Mouse (Mus musculus) neutrophil, adult 5-6 weeks (primary cell): ENCODE results near the gene C2cd4a. TPM values are rescaled to one million over a fixed set of nuclear protein-coding genes. Genes with fewer than 3 reads are reported as not detected.

Experiments used
- ATAC-seq: fragments of 151-379, 151-347 bp; 2 replicates; pipeline ENCODE4 v1.8.0; 2017; ENCODE audit warnings: mild to moderate bottlenecking, moderate TSS enrichment; ENCODE audit not compliant: insufficient number of reproducible peaks, poor library complexity, low FRiP score, severe bottlenecking; ENCODE audit errors: extremely low read depth
- total RNA-seq: library from RNA; stranded (forward); fragments of 200-1000 nt; gene quantifications from 2 replicates; pipeline ENCODE4 v1.2.3, GENCODE M21; 2017

C2cd4a gene
- total RNA-seq: not detected in 2 replicates

DNA sequence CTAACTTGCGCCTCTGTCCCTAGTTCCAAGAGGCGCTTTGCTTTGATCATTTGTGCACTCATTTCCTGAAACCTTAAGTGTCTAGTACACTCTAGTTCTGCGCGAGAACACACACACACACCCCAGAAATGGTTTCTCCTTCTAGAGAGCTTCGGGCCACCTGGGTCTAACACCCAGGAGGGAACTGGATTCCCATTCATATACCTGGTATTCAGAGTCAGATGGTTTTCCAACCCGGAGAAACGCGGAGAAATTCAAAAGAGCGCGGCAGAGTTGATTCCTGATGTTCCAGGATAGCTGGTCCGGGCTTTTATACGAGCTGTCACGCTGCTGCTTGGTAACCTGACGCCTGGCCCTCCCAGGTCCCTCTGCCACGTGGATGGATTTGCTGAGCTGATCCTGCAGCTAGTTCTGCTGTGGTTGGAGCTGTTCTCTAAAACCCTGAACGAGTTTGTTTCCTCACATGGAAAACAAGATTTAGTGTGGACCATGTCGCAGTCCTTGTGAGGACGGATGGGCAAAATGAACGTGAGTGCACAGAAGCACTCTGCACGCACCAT, at the start of gene C2cd4a:
Gene C2cd4a, minus strand, starts transcription at position 285 of the 560 bp plus-strand sequence.
- ATAC-seq: no peak

DNA sequence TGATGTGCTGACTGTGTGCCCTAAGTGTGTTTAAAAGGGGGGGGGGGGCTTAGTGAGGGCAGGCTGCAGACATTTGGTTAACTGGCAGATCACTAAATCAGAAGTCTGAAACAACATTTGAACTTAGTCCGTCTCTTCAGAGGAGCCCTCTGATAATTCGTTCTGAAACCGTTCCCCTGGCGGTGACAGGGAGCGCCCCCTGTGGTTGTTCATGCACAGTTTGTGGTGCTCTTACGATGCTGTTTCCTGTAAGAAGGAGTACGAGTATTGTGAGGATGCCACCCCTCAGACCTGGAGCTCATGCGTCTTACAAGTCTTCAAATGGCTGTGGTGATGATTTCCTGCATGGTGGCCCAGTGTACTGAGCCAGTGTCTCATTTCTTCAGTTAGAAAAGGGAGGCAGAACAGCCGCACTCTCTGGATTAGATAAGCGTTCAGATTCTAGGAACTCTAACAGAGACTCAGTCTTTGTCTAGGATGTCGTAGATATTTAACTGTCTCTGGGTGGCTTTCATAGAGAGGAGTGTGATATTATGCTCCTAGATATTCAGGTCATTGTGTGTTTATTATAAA, 46.2 kb upstream of the C2cd4a start:
- ATAC-seq: no peak

DNA sequence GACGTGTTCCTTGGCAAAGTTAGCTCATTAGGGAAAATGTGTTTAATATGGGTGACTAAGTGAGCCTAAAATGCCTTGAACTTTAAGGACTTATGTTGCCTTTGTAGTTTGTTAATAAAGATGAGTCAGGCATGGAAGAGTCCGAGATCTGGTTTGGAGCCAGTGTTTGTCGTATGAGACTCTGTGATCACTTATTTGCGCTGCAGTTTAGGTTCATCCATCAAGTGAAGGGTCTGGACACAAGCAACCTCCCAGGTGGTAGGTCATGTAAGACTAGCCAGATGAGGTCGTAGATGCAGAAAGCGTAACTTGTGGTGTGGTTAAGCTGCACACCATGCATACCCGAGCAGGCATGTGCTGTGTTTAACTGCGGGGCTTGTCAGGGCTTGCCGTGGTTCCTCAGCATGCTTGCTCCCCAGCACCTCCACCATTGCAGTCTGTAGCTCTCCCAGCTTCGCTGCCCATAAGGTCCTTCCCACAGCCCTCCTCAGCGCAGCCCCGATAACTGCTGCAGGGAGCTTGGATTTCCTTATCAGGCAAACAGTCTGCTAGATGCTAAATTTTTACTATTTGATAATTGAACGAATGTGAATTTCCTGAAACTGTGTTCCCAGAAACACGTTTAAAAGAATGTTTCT, 45.1 kb upstream of the C2cd4a start:
- ATAC-seq: no peak

DNA sequence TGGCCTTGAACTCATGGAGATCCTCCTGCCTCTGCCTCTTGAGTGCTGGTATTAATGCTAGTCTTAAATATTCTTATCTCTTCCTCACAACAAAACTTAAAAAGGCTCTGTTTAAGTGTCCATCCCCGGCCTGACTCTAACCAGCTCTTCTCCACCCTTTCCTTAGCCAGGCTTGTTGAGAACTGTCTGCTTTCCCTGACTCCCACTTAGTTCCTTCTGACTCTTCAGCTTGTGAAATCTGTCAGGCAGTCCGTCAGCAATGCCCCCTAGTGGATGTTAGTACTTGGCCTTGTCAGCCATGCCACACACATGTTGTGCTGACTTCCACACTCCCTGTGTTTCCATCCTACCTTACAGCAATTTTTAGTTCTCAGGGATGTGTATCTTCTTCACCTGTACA, 43.2 kb upstream of the C2cd4a start:
- no peak for ATAC-seq

DNA sequence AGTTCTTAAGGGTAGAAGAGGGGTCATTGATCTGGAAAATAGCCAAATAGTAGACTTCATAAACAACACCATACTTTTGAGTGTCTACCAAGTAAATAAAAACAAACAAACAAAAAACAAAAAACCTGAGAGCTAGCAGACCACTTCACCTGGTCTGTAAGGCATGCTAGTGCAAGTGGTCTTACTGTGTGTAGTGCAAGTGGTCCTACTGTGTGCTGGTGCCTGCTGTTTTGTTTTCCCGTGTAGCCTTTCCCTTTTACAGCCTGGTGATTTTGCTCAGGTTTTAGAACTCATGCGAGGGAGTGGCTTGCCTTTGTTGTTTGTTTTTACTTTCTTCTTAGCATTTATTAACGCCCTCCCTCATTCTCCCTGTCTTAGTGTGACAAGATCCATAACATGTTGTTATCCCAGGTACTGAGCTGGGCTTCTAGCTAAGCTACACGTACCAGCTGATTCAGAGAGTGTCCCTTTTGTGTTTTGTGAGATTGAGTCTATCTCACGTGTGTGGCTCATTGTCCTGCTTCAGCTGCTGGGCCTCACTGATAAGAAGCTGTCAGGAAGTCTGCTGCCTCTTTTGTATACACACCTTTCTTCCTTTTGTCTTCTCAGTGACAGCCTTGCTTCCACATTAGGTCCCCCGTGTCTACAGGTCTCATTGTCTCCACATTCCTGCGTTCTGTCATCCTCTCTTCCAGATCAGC, 42.5 kb upstream of the C2cd4a start:
- ATAC-seq: no peak

DNA sequence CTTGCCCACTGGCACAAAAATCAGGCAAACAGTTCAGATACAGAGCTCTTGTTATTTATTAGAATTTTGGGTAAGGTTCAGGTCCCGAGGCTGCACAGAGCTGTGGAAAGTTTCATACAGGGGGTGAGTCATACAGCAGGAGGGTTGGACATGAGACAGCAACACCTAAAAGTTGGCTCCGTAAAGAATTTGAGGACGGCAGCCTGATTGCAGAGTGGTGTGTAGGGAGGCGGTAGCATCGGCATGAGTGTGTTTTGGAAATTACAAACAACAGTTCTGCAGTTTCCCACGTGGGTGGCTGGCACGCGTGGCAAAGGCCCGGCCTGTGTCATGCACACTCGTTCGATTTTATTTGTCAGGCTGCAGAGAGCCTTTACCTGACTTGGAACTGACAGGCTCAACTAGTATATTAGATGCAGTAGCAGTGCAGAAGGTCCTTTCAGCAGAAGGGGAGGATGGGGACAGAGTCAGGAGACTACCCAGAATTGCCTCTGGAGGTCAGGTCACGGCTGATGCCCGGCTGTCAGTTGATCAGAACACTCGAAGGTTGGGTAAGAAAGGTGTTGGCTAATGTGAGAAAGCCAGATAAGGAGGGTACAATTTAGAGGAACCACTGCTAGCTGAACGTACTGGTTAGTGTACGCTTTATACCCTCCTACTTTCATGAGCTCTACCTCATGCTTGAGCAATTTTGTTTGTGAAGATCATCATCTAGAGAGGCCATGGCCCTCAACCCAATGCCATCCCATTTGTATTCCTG, 37.7 kb upstream of the C2cd4a start:
- no peak for ATAC-seq

DNA sequence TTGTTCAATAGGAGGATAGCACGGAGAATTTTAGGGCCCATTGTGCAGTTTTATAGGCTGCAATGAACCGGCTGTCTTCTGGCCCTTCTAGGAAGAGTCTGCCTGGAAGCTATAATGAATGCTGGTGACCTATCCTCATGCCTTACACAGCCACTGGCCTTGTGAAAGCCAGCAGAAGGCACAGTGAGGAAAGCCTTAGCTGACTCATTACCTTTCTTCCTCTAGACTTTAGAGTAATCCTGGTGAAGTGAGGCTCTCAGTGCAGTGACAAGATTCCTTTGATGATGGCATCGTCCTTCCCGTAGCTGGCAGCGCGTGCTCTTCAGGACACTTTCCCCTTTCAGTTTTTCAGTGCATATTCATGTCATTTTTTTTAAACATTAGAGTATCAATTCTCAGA, 35.3 kb upstream of the C2cd4a start:
- ATAC-seq: no peak

DNA sequence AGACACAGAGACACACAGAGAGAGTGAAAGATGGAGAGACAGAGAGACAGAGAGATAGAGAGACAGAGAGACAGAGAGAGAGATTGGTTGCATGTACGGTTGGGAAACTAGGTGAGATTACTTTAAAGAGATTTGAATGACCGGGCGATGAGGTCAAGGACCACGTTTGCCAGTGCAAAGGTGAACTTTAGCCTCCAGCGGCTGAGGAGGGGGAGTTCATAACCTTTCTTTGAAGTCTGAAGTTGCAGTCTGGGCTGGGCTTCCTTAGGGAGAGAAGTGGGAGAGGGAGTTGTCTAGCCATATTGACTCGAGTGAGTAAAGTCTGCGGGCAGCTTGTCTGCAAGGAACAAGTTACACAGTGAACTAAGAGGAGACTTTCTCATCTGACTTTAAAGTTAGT, 33.3 kb upstream of the C2cd4a start:
- no peak for ATAC-seq

DNA sequence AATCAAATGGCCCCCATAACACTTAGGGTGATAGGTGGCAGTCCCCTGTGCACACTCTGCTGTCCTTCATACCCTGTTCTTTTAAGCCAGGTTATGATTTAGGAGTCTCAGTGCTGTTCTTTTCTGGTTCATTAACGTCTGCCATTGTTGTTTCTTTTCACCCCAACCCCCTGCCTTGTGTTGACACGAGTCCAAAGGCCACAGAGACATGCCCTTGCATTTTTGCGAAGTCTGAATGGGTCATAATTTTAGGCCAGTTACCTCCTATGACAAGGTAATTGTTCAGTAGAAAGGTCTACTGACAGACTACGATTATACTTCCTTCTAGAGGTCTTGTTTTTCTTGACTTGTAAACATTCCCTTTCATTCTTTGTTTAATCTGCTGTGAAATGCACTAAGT, 31.9 kb upstream of the C2cd4a start:
- no peak for ATAC-seq

DNA sequence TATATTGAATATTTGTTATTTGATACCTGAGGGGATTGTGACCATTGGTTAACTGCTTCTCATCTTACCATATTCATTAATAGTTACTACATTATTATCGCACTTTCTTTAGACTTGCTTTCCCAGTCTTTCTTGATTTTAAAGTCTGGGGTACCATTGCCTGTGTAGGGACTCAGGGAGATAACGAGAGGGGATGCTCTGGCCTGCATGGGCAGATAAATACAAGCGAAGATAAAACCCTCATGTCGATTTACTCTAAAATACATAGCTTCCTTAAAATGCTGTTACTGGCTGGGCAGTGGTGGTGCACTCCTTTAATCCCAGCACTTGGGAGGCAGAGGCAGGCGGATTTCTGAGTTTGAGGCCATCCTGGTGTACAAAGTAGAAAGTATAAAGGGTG, 31.2 kb upstream of the C2cd4a start:
- no peak for ATAC-seq

DNA sequence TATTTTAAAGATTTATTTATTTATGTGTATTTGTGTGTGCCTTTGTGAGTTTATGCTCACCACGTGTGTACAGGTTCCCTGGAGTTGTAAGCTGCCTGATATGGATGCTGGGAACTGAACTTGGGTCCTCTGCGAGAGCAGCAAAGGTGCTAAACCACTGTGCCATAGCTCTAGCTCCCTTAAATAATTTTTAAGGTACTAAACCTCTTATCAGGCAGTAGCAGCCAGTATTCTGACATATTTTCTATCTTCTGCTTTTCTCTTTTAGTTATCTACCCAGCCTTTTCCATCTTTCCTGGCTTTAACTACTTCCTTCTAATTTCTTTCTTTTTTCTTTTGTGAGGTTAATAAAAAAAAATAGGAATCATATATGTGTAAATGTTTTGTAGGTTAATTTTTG, 28.1 kb upstream of the C2cd4a start:
- ATAC-seq: no peak

DNA sequence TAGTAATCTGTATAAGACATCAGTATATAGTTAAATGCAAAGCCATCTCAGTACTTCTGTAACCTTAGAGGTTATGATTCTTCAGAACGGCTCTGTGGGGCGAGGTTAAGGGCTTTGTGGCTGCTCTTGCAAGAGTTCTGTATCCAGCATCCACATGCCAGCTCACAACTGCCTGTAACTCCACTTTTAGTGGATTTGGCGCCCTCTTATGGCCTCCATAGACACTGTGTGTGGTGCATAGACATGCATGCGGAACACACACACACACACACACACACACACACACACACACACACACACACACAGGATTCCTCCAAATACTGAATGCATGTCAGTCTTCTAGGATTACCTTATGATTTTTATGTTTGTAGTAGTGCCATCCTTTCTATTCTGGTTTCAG, 19.0 kb upstream of the C2cd4a start:
- ATAC-seq: peak; percentile 36; the same call in 1 of the 2 replicates

DNA sequence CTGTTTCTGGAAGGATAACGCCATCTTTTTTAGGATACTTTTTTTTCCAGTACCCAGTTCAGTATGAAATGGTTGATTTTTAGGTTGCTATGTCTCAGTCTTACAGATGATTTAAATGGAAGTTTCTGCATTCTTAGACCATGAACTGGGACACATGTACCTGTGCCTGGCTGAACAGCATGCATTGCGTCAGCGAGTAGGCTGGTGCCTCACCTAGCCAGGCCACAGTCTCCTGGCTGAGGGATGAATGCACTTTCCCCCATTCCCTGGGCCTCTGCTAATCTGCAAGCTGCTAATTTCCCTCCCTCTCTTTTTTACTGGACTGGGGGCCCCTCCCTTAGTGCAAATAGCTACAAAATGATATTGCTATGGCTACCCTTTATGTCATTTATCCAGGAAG, 17.7 kb upstream of the C2cd4a start:
- no peak for ATAC-seq

DNA sequence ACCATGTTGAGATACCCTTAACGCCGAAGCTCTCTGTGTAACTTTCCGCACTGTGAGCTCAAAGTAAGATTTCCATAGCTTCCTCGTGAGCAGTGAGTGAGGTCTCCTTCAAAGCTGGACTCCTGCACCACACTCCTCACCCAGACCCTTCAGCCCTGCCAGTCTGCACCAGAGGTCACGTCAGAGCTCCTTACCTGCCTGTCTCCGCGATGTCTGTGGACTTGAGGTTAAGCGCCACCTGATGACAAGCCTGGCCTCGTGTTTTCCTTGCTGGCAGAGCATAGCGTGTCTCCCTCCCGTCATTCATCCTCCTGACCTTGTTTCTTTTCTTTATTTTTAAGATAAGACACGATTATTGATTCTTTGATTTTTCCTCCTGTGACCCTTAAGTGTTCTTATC, 17.3 kb upstream of the C2cd4a start:
- no peak for ATAC-seq

DNA sequence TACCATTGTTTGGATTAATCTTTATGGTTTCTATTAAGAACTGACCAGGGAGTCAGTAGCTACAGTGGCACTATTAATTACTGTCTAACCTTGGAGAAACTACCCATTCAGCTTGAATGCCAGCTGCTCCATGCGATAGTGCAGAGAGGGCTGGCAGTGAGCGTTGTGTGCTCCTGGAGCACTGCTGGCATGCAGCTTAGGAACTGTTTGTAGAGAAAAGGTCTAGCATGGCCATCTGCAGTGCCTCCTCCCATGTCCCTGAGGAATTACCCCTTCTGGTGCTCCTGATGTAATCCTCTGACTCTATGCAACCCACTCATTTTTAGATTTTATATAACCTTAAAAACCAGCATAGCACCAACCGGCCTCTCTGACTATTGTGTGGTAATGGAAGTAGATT, 15.5 kb upstream of the C2cd4a start:
- ATAC-seq: no peak

DNA sequence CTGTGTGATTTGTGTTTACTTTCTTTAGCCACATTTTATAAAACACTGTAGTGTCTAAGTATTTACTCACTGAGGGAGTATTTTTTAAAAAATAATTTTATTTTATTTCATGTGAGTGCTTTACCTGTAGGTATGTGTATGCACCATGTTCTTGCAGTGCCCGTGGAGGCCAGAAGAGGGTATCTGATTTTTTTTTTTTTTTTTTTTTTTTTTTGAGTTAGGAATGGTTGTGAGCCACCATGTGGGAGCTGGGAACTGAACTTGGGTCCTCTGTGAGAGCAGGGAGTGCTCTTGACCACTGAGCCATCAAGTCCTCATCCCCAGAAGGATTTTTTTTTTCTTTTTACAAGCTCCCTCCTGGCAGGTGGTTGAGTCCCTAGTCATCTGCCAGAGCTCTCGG, 14.0 kb upstream of the C2cd4a start:
- no peak for ATAC-seq

DNA sequence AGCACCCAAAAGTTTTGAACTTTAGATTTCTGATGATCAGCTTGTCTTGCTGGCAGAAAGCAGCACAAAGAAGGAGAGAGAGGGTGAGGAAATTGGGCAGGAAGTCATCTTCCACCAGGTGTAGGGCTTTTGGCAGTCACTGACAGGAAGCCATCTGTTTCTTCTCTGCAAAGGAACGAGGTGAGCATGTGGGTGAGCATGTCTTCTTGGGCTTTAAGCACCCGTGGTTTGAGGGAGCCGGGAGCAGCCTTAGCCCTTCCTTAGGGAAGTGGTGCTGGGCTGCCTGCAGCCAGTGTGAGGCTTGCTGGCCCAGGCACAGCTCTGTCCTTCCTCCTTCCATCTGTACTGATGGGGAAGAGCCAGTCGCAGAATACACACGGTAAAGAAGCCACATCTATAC, 13.5 kb upstream of the C2cd4a start:
- ATAC-seq: peak; percentile 36; the same call in 1 of the 2 replicates

DNA sequence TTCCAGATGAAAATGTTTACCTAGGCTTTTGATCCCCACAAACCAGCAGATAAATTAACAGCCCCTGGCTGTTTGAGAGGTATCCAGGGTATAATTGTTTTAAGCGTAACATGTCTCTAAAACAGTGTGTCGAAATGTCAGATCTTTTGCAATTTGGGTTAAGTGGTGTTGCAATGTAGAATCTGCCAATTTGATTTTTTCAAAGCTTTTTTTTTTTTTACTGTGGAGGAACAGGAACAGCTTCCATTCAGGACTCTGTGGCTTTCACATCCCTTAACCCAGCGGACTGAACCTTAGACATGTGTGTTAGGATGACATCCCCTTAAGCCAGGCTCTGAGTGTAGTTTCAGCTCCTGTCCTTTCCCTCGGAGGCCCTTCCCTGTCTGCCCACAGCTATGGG, 12.9 kb upstream of the C2cd4a start:
- no peak for ATAC-seq

DNA sequence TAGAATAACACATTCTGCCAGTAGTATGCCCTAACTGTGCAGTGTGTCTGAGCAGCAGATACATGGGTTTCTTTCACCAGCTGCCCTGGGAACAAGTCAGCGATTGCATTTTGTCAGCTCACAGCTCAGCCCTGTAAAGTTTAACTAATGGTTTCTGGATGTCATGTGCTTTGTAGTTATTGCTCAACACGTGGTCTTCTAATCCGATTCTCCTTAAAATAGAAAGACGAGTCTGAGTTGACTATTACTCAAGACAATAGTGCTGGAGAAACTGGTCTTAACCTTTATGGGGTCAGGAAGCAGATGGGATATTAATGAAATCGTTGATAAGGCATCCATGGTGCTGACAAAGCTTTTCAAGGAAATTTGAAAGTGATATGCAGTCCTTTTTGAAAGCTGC, 10.7 kb upstream of the C2cd4a start:
- ATAC-seq: no peak
